Mouse (Mus musculus) kidney, postnatal 0 days (tissue): ENCODE measurements around the gene Fbln2. TPM values are rescaled to one million over a fixed set of nuclear protein-coding genes. Genes with fewer than 3 reads are reported as not detected.
A peak's percentile ranks its signal among the peaks of the same experiment; 100 is the strongest.

ENCODE experiments used
- ATAC-seq: fragments of 200-750 bp; cut with Nextera tagmentation; replicated peaks from 2 replicates; pipeline ENCODE4 v1.8.0; 2017; ENCODE audit warnings: low read depth, moderate number of reproducible peaks, moderate TSS enrichment, moderate library complexity; ENCODE audit not compliant: low FRiP score
- DNase-seq: peaks from one replicate; pipeline ENCODE4 v3.0.0-alpha.2; 2016; ENCODE audit warnings: low spot score
- H3K27ac ChIP-seq: fragments of 300-500 bp; sonication (generic); 2 replicates; pipeline ENCODE4 v1.5.1; 2014; ENCODE audit warnings: mild to moderate bottlenecking
- H3K27me3 ChIP-seq: fragments of 300-500 bp; sonication (generic); 2 replicates; pipeline ENCODE4 v1.6.1; 2014; ENCODE audit warnings: low read length, mixed read lengths; ENCODE audit not compliant: insufficient read depth
- H3K36me3 ChIP-seq: fragments of 300-500 bp; sonication (generic); 2 replicates; pipeline ENCODE4 v1.6.1; 2014; ENCODE audit warnings: low read length, mixed read lengths; ENCODE audit not compliant: insufficient read depth
- H3K4me1 ChIP-seq: fragments of 300-500 bp; sonication (generic); replicated peaks from 2 replicates; pipeline ENCODE4 v1.6.1; 2014; ENCODE audit warnings: antibody characterized with exemption, low read length, mixed read lengths; ENCODE audit not compliant: insufficient read depth
- H3K4me2 ChIP-seq: fragments of 300-500 bp; sonication (generic); 2 replicates; pipeline ENCODE4 v1.6.1; 2014; ENCODE audit warnings: mild to moderate bottlenecking, low read length, moderate library complexity, mixed read lengths
- H3K4me3 ChIP-seq: fragments of 300-500 bp; sonication (generic); replicated peaks from 2 replicates; pipeline ENCODE4 v1.5.1; 2014; ENCODE audit warnings: low read depth, low read length
- H3K9ac ChIP-seq: fragments of 300-500 bp; sonication (generic); 2 replicates; pipeline ENCODE4 v1.6.1; 2014; ENCODE audit warnings: low read depth, low read length
- H3K9me3 ChIP-seq: fragments of 300-500 bp; sonication (generic); replicated peaks from 2 replicates; pipeline ENCODE4 v1.6.1; 2016; ENCODE audit warnings: low read length, inconsistent platforms, mixed read lengths
- CTCF ChIP-seq: IDR thresholded peaks from 2 replicates; pipeline ENCODE4 v1.5.1; 2016; ENCODE audit warnings: antibody characterized with exemption, low read depth, mild to moderate bottlenecking, moderate library complexity
- WGBS: fragments of 180-500 bp; shearing (Covaris S2); extraction: QIAGEN DNeasy Blood & Tissue Kit; methylation state at CpG from one replicate; pipeline ENCODE4 v1.1.7; 2014; 5-methylcytosine and 5-hydroxymethylcytosine counted together
- polyA plus RNA-seq: library from polyadenylated mRNA; unstranded; fragments of >200 nt; fragmentation: Nextera tagmentation; extraction: Ambion mirVana; gene quantifications from 2 replicates; pipeline ENCODE4 v1.2.1, GENCODE M21; 2015

Fbln2 gene
- polyA plus RNA-seq, 1 experiment from 2014 or later: 20.9 TPM

GRCm38 (mm10) chr6:91231000-91231399, 18.7 kb downstream of the Fbln2 start:
- DNase-seq: no peak
- Histone ChIP-seq H3K4me3 (no peak overlapping the region), H3K36me3 (no peaks in the 10 kb centered on the region), H3K27ac (no peak overlapping the region), H3K9ac (no peak overlapping the region), H3K4me1 (no peaks in the 10 kb centered on the region), H3K4me2 (no peak overlapping the region), H3K9me3 (no peaks in the 10 kb centered on the region), H3K27me3 (no peaks in the 10 kb centered on the region)
- no peak for TF ChIP-seq CTCF
- 81% methylated on average over 5 of the region's 5 CpGs for WGBS
- no peak for ATAC-seq

- TF ChIP-seq CTCF: no peak
- ATAC-seq (no peak), DNase-seq (no peak)
- Histone ChIP-seq H3K9me3 (no peaks in the 10 kb centered on the region), H3K27ac (no peak overlapping the region), H3K4me1 (no peaks in the 10 kb centered on the region), H3K36me3 (no peaks in the 10 kb centered on the region), H3K27me3 (no peaks in the 10 kb centered on the region), H3K4me2 (no peak overlapping the region), H3K4me3 (no peak overlapping the region), H3K9ac (no peak overlapping the region)
- WGBS: 80% methylated on average over 4 of the region's 4 CpGs
These were observed 19.3 kb downstream of the Fbln2 start for GRCm38 (mm10) chr6:91231523-91231922.

- Histone ChIP-seq H3K4me3 (no peak overlapping the region), H3K36me3 (no peaks in the 10 kb centered on the region), H3K4me1 (no peaks in the 10 kb centered on the region), H3K27me3 (no peaks in the 10 kb centered on the region), H3K4me2 (no peak overlapping the region), H3K9ac (no peak overlapping the region), H3K9me3 (no peaks in the 10 kb centered on the region), H3K27ac (no peak overlapping the region)
- 85% methylated on average over 12 of the region's 12 CpGs for WGBS
- DNase-seq (no peak), ATAC-seq (no peak)
- peak; percentile 45; the same call in 1 of the 2 replicates for TF ChIP-seq CTCF
These were observed 20.8 kb downstream of the Fbln2 start for GRCm38 (mm10) chr6:91233011-91233410.

GRCm38 (mm10) chr6:91233424-91234015, 21.3 kb downstream of the Fbln2 start:
- ATAC-seq (no peak), DNase-seq (no peak)
- Histone ChIP-seq H3K4me3 (no peak overlapping the region), H3K4me1 (no peaks in the 10 kb centered on the region), H3K36me3 (no peaks in the 10 kb centered on the region), H3K27ac (no peak overlapping the region), H3K9me3 (no peaks in the 10 kb centered on the region), H3K4me2 (no peak overlapping the region), H3K9ac (no peak overlapping the region), H3K27me3 (no peaks in the 10 kb centered on the region)
- no peak for TF ChIP-seq CTCF
- 71% methylated on average over 10 of the region's 10 CpGs for WGBS

- ATAC-seq (no peak), DNase-seq (no peak)
- no peak overlapping the region for H3K4me3 ChIP-seq
- WGBS: 49% methylated on average over 11 of the region's 11 CpGs
- H3K9ac ChIP-seq: no peak overlapping the region
- no peaks in the 10 kb centered on the region for H3K36me3 ChIP-seq
- H3K4me1 ChIP-seq: no peaks in the 10 kb centered on the region
- no peaks in the 10 kb centered on the region for H3K9me3 ChIP-seq
- TF ChIP-seq CTCF: no peak
- no peaks in the 10 kb centered on the region for H3K27me3 ChIP-seq
- H3K4me2 ChIP-seq: no peak overlapping the region
- no peak overlapping the region for H3K27ac ChIP-seq
These were observed 23.8 kb downstream of the Fbln2 start for GRCm38 (mm10) chr6:91236006-91236405.

GRCm38 (mm10) chr6:91236429-91236828, 24.2 kb downstream of the Fbln2 start:
- Histone ChIP-seq H3K4me3 (no peak overlapping the region), H3K4me2 (no peak overlapping the region), H3K36me3 (no peaks in the 10 kb centered on the region), H3K4me1 (no peaks in the 10 kb centered on the region), H3K9ac (no peak overlapping the region), H3K27me3 (no peaks in the 10 kb centered on the region), H3K27ac (no peak overlapping the region), H3K9me3 (no peaks in the 10 kb centered on the region)
- ATAC-seq (no peak), DNase-seq (no peak)
- 38% methylated on average over 6 of the region's 6 CpGs for WGBS
- no peak for TF ChIP-seq CTCF

- Histone ChIP-seq H3K27me3 (no peaks in the 10 kb centered on the region), H3K4me3 (no peak overlapping the region), H3K36me3 (no peaks in the 10 kb centered on the region), H3K9me3 (no peaks in the 10 kb centered on the region), H3K4me1 (no peaks in the 10 kb centered on the region), H3K9ac (no peak overlapping the region), H3K4me2 (no peak overlapping the region), H3K27ac (no peak overlapping the region)
- WGBS: 85% methylated on average over 2 of the region's 2 CpGs
- TF ChIP-seq CTCF: no peak
- ATAC-seq (no peak), DNase-seq (no peak)
These were observed 25.0 kb downstream of the Fbln2 start for GRCm38 (mm10) chr6:91237273-91237672.
